Mouse (Mus musculus) left cerebral cortex, postnatal 36 days (tissue): ENCODE data around the gene Atp2b1. TPM values are rescaled to one million over a fixed set of nuclear protein-coding genes. Genes with fewer than 3 reads are reported as not detected.
A peak's percentile ranks its signal among the peaks of the same experiment; 100 is the strongest.

Experiments
- DNase-seq, 2 experiments: peaks; one replicate each; pipeline ENCODE4 v3.0.0; 2021 to 2022; ENCODE audit warnings: low spot score in 2 of 2, mixed read lengths in 1 of 2
- intact Hi-C: fragments of 180-260 bp; cut with DNase I; formaldehyde crosslinking; loops from one replicate; pipeline ENCODE4 v1.15.1; 2025
- total RNA-seq, 2 experiments: library from RNA; stranded (reverse); gene quantifications; 2 replicates each; pipeline ENCODE4 v1.2.3; 2021

The Atp2b1 gene
- total RNA-seq, 2 experiments from 2014 or later = 707 to 758 TPM

GRCm38 (mm10) chr10:98915398-98915931 is 1.3 kb downstream of the Atp2b1 start:
- DNase-seq = peak in 1 of 2 experiments; percentile 43
- intact Hi-C loops = loop anchor here (5.0 to 10.0 kb wide), 8 partner anchors 102 to 1203 kb away; no protein-coding TSS in a partner anchor

GRCm38 (mm10) chr10:98916011-98916780 is 2.0 kb downstream of the Atp2b1 start:
- DNase-seq = no peak
- intact Hi-C loops = loop anchor here (5.0 to 10.0 kb wide), 8 partner anchors 101 to 1204 kb away; no protein-coding TSS in a partner anchor

- no peak for DNase-seq
- intact Hi-C loops = loop anchor here (5.0 to 10.0 kb wide), 8 partner anchors 100 to 1205 kb away; no protein-coding TSS in a partner anchor
Observed at GRCm38 (mm10) chr10:98916781-98917340, 2.7 kb downstream of the Atp2b1 start.

GRCm38 (mm10) chr10:98925081-98925480 is 10.9 kb downstream of the Atp2b1 start:
- intact Hi-C loops = no loop called here
- DNase-seq = no peak

- intact Hi-C loops = no loop called here
- no peak for DNase-seq
Observed at GRCm38 (mm10) chr10:98926991-98927390, 12.8 kb downstream of the Atp2b1 start.

GRCm38 (mm10) chr10:98929444-98929843 is 15.2 kb downstream of the Atp2b1 start:
- DNase-seq = no peak
- intact Hi-C loops = no loop called here

GRCm38 (mm10) chr10:98930143-98930542 is 15.9 kb downstream of the Atp2b1 start:
- intact Hi-C loops = loop anchor here (5.0 kb wide), 1 partner anchor 37 kb away; no protein-coding TSS in a partner anchor
- DNase-seq = no peak

- DNase-seq = no peak
- intact Hi-C loops = no loop called here
Observed at GRCm38 (mm10) chr10:98940137-98940536, 25.9 kb downstream of the Atp2b1 start.

- intact Hi-C loops = no loop called here
- no peak for DNase-seq
Observed at GRCm38 (mm10) chr10:98940799-98941198, 26.6 kb downstream of the Atp2b1 start.

- no peak for DNase-seq
- intact Hi-C loops = no loop called here
Observed at GRCm38 (mm10) chr10:98941991-98942390, 27.8 kb downstream of the Atp2b1 start.

- intact Hi-C loops = no loop called here
Observed at GRCm38 (mm10) chr10:98942999-98943398, 28.8 kb downstream of the Atp2b1 start.

GRCm38 (mm10) chr10:98943894-98944293 is 29.7 kb downstream of the Atp2b1 start:
- intact Hi-C loops = no loop called here
- no peak for DNase-seq

More at GRCm38 (mm10) chr10:98942999-98943398, 28.8 kb downstream of the Atp2b1 start:
- no peak for DNase-seq

- intact Hi-C loops = no loop called here
- no peak for DNase-seq
Observed at GRCm38 (mm10) chr10:98946031-98946791, 32.0 kb downstream of the Atp2b1 start.

GRCm38 (mm10) chr10:98947206-98947605 is 33.0 kb downstream of the Atp2b1 start:
- no peak for DNase-seq
- intact Hi-C loops = no loop called here

- DNase-seq = no peak
- intact Hi-C loops = no loop called here
Observed at GRCm38 (mm10) chr10:98948096-98948495, 33.9 kb downstream of the Atp2b1 start.

- DNase-seq = no peak
- intact Hi-C loops = no loop called here
Observed at GRCm38 (mm10) chr10:98949750-98950149, 35.5 kb downstream of the Atp2b1 start.

- DNase-seq = no peak
- intact Hi-C loops = no loop called here
Observed at GRCm38 (mm10) chr10:98951286-98952270, 37.4 kb downstream of the Atp2b1 start.

- intact Hi-C loops = no loop called here
- no peak for DNase-seq
Observed at GRCm38 (mm10) chr10:98954230-98954993, 40.2 kb downstream of the Atp2b1 start.
